Mouse (Mus musculus): ENCODE results near the gene Kdm8. TPM values are rescaled to one million over a fixed set of nuclear protein-coding genes. Genes with fewer than 3 reads are reported as not detected.

The Kdm8 gene
- polyA plus RNA-seq, 1 experiment: 4.0 TPM

GRCm38 (mm10) chr7:125415087-125415486 is 29.4 kb upstream of the Kdm8 start:
- Histone ChIP-seq H3K4me3 (no peak overlapping the region), H3K4me2 (ENCODE audit: low read depth) (no peak overlapping the region), H3ac (ENCODE audit: control insufficient read depth, insufficient read length) (no peak overlapping the region), H3K27me3 (ENCODE audit: control insufficient read depth, insufficient read depth, insufficient read length) (peaks cover 5% of the 10 kb centered on the region), H3K79me2 (ENCODE audit: control insufficient read depth, insufficient read depth) (no peaks in the 10 kb centered on the region), H3K36me3 (ENCODE audit: control insufficient read depth, insufficient read depth) (no peaks in the 10 kb centered on the region)
- TF ChIP-seq USF1 (IDR thresholded peaks at IDR 0.05; ENCODE audit: low read depth) (no peak), MYOD1 (IDR thresholded peaks at IDR 0.05; ENCODE audit: control insufficient read depth in 1 of 3, insufficient read length in 2 of 3, low read depth in 2 of 3) (no peak), REST (IDR thresholded peaks at IDR 0.05; ENCODE audit: insufficient read depth, insufficient read length) (no peak), POLR2A (IDR thresholded peaks at IDR 0.05; ENCODE audit: insufficient read length, low read depth) (no peak), POLR2AphosphoS2 (IDR thresholded peaks at IDR 0.05; ENCODE audit: insufficient read length, low read depth) (no peak), MYOG (IDR thresholded peaks at IDR 0.05; ENCODE audit: control insufficient read depth in 1 of 3, insufficient read depth in 1 of 3, insufficient read length in 2 of 3, low read depth in 2 of 3) (no peak), TCF3 (IDR thresholded peaks at IDR 0.05; ENCODE audit: insufficient read length, low read depth) (no peak)

GRCm38 (mm10) chr7:125415776-125416175 is 28.7 kb upstream of the Kdm8 start:
- Histone ChIP-seq H3K27me3 (ENCODE audit: control insufficient read depth, insufficient read depth, insufficient read length) (peaks cover 5% of the 10 kb centered on the region), H3K4me3 (no peak overlapping the region), H3ac (ENCODE audit: control insufficient read depth, insufficient read length) (no peak overlapping the region)

GRCm38 (mm10) chr7:125416762-125417161 is 27.7 kb upstream of the Kdm8 start:
- Histone ChIP-seq H3K4me3 (no peak overlapping the region), H3K4me2 (ENCODE audit: low read depth) (no peak overlapping the region)
- TF ChIP-seq MYOG (IDR thresholded peaks at IDR 0.05; ENCODE audit: control insufficient read depth in 1 of 3, insufficient read depth in 1 of 3, insufficient read length in 2 of 3, low read depth in 2 of 3) (no peak), TCF3 (IDR thresholded peaks at IDR 0.05; ENCODE audit: insufficient read length, low read depth) (no peak), POLR2A (IDR thresholded peaks at IDR 0.05; ENCODE audit: insufficient read length, low read depth) (no peak)

More at GRCm38 (mm10) chr7:125415776-125416175, 28.7 kb upstream of the Kdm8 start:
- Histone ChIP-seq H3K79me2 (ENCODE audit: control insufficient read depth, insufficient read depth) (no peaks in the 10 kb centered on the region), H3K4me2 (ENCODE audit: low read depth) (no peak overlapping the region), H3K36me3 (ENCODE audit: control insufficient read depth, insufficient read depth) (no peaks in the 10 kb centered on the region)
- TF ChIP-seq MYOG (IDR thresholded peaks at IDR 0.05; ENCODE audit: control insufficient read depth in 1 of 3, insufficient read depth in 1 of 3, insufficient read length in 2 of 3, low read depth in 2 of 3) (no peak), MAX (IDR thresholded peaks at IDR 0.05; ENCODE audit: low read depth) (no peak), TCF12 (IDR thresholded peaks at IDR 0.05; ENCODE audit: insufficient read depth, poor library complexity, severe bottlenecking) (no peak), USF1 (IDR thresholded peaks at IDR 0.05; ENCODE audit: low read depth) (no peak), E2F4 (IDR thresholded peaks at IDR 0.05; ENCODE audit: insufficient read depth) (no peak), TCF3 (IDR thresholded peaks at IDR 0.05; ENCODE audit: insufficient read length, low read depth) (no peak), POLR2AphosphoS2 (IDR thresholded peaks at IDR 0.05; ENCODE audit: insufficient read length, low read depth) (no peak), SRF (IDR thresholded peaks at IDR 0.05; ENCODE audit: control insufficient read depth, insufficient read length, low read depth) (no peak), CEBPB (IDR thresholded peaks at IDR 0.05; ENCODE audit: insufficient read depth, poor library complexity, severe bottlenecking) (no peak), MYOD1 (IDR thresholded peaks at IDR 0.05; ENCODE audit: control insufficient read depth in 1 of 3, insufficient read length in 2 of 3, low read depth in 2 of 3) (no peak)

GRCm38 (mm10) chr7:125418413-125418812 is 26.1 kb upstream of the Kdm8 start:
- Histone ChIP-seq H3K79me2 (ENCODE audit: control insufficient read depth, insufficient read depth) (no peaks in the 10 kb centered on the region), H3ac (ENCODE audit: control insufficient read depth, insufficient read length) (no peak overlapping the region), H3K4me2 (ENCODE audit: low read depth) (no peak overlapping the region), H3K36me3 (ENCODE audit: control insufficient read depth, insufficient read depth) (no peaks in the 10 kb centered on the region), H3K27me3 (ENCODE audit: control insufficient read depth, insufficient read depth, insufficient read length) (peaks cover 5% of the 10 kb centered on the region), H3K4me3 (no peak overlapping the region)
- no peak for TF ChIP-seq MAX (IDR thresholded peaks at IDR 0.05; ENCODE audit: low read depth)
- TF ChIP-seq CEBPB (IDR thresholded peaks at IDR 0.05; ENCODE audit: insufficient read depth, poor library complexity, severe bottlenecking): no peak
- no peak for TF ChIP-seq MYOD1 (IDR thresholded peaks at IDR 0.05; ENCODE audit: control insufficient read depth in 1 of 3, insufficient read length in 2 of 3, low read depth in 2 of 3)
- TF ChIP-seq E2F4 (IDR thresholded peaks at IDR 0.05; ENCODE audit: insufficient read depth): no peak
- no peak for TF ChIP-seq SRF (IDR thresholded peaks at IDR 0.05; ENCODE audit: control insufficient read depth, insufficient read length, low read depth)
- no peak for TF ChIP-seq TCF12 (IDR thresholded peaks at IDR 0.05; ENCODE audit: insufficient read depth, poor library complexity, severe bottlenecking)
- no peak for TF ChIP-seq REST (IDR thresholded peaks at IDR 0.05; ENCODE audit: insufficient read depth, insufficient read length)
- TF ChIP-seq TCF3 (IDR thresholded peaks at IDR 0.05; ENCODE audit: insufficient read length, low read depth): no peak
- TF ChIP-seq POLR2AphosphoS2 (IDR thresholded peaks at IDR 0.05; ENCODE audit: insufficient read length, low read depth): no peak
- TF ChIP-seq POLR2A (IDR thresholded peaks at IDR 0.05; ENCODE audit: insufficient read length, low read depth): no peak
- no peak for TF ChIP-seq USF1 (IDR thresholded peaks at IDR 0.05; ENCODE audit: low read depth)
- no peak for TF ChIP-seq MYOG (IDR thresholded peaks at IDR 0.05; ENCODE audit: control insufficient read depth in 1 of 3, insufficient read depth in 1 of 3, insufficient read length in 2 of 3, low read depth in 2 of 3)

More at GRCm38 (mm10) chr7:125416762-125417161, 27.7 kb upstream of the Kdm8 start:
- Histone ChIP-seq H3K36me3 (ENCODE audit: control insufficient read depth, insufficient read depth) (no peaks in the 10 kb centered on the region), H3ac (ENCODE audit: control insufficient read depth, insufficient read length) (no peak overlapping the region), H3K79me2 (ENCODE audit: control insufficient read depth, insufficient read depth) (no peaks in the 10 kb centered on the region), H3K27me3 (ENCODE audit: control insufficient read depth, insufficient read depth, insufficient read length) (peaks cover 5% of the 10 kb centered on the region)

- TF ChIP-seq POLR2AphosphoS2 (IDR thresholded peaks at IDR 0.05; ENCODE audit: insufficient read length, low read depth): no peak
- TF ChIP-seq SRF (IDR thresholded peaks at IDR 0.05; ENCODE audit: control insufficient read depth, insufficient read length, low read depth): no peak
- TF ChIP-seq TCF12 (IDR thresholded peaks at IDR 0.05; ENCODE audit: insufficient read depth, poor library complexity, severe bottlenecking): no peak
- TF ChIP-seq CEBPB (IDR thresholded peaks at IDR 0.05; ENCODE audit: insufficient read depth, poor library complexity, severe bottlenecking): no peak
- TF ChIP-seq MYOG (IDR thresholded peaks at IDR 0.05; ENCODE audit: control insufficient read depth in 1 of 3, insufficient read depth in 1 of 3, insufficient read length in 2 of 3, low read depth in 2 of 3): no peak
- no peak for TF ChIP-seq USF1 (IDR thresholded peaks at IDR 0.05; ENCODE audit: low read depth)
- no peak for TF ChIP-seq E2F4 (IDR thresholded peaks at IDR 0.05; ENCODE audit: insufficient read depth)
- TF ChIP-seq POLR2A (IDR thresholded peaks at IDR 0.05; ENCODE audit: insufficient read length, low read depth): no peak
- TF ChIP-seq TCF3 (IDR thresholded peaks at IDR 0.05; ENCODE audit: insufficient read length, low read depth): no peak
- TF ChIP-seq MAX (IDR thresholded peaks at IDR 0.05; ENCODE audit: low read depth): no peak
- TF ChIP-seq REST (IDR thresholded peaks at IDR 0.05; ENCODE audit: insufficient read depth, insufficient read length): no peak
- no peak for TF ChIP-seq MYOD1 (IDR thresholded peaks at IDR 0.05; ENCODE audit: control insufficient read depth in 1 of 3, insufficient read length in 2 of 3, low read depth in 2 of 3)
- Histone ChIP-seq H3K27me3 (ENCODE audit: control insufficient read depth, insufficient read depth, insufficient read length) (peaks cover 5% of the 10 kb centered on the region), H3K79me2 (ENCODE audit: control insufficient read depth, insufficient read depth) (no peaks in the 10 kb centered on the region), H3K4me2 (ENCODE audit: low read depth) (no peak overlapping the region), H3ac (ENCODE audit: control insufficient read depth, insufficient read length) (no peak overlapping the region), H3K36me3 (ENCODE audit: control insufficient read depth, insufficient read depth) (no peaks in the 10 kb centered on the region), H3K4me3 (no peak overlapping the region)
These were observed 24.3 kb upstream of the Kdm8 start for GRCm38 (mm10) chr7:125420190-125420589.
